Mouse (Mus musculus): ENCODE measurements at regions not wholly inside any gene's neighbourhood (a gene's known extent, or its start where the extent isn't known, plus 50 kb on each side); places are given as distances from the start of the nearest gene placed in this dataset.

DNA sequence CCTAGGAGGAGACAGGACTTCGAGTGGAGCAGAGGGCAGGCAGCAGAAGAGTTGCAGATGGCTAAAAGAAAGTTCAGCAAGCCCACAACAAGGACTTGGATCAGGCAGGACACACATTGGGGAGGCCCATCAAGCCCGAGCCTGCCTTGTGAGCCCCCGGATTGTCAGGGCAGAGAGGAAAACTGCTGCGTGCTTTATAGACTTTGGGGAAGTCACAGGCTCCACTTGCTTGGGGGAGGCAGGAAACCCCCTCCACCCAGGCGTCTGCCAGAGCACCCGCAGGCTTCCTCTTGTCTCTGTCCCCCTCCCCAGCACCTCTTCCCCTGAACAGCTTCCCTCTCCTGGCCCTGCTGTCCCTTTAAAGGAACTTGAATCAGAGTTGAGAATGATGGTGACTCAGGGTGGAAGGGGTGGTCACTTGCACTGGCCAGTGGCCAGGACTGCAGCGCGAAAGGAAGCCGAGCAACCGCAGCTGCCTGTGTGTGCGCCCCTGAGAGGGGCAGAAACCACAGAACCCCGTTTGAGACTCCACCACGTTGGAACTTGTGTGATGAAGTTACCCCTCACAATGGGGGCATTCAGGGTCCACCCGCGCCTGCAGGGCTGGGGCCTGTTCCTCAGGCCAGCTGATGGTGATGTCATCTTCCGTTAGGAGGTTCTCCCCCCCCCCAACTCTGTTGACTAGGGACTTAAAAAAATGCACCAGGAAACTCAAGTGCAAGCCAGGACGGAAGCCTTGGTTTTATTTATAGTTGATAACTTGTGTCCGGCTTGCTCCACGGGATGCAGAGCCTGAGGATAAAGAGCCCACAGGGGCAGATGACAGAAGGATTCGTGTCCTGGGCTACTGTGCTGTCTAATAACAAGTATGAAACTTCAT is 96.4 kb downstream of the 1810010D01Rik start:
- no peak overlapping the region for H3K9ac ChIP-seq (ENCODE audit: insufficient read depth, low read depth, low read length, poor library complexity, severe bottlenecking)
- DNase-seq (ENCODE audit: low read depth, low spot score) = no peak
- no peak overlapping the region for H3K4me3 ChIP-seq (ENCODE audit: insufficient read depth in 1 of 2, low read depth in 1 of 2, low read length in 2 of 2, poor library complexity in 1 of 2, severe bottlenecking in 1 of 2)

DNA sequence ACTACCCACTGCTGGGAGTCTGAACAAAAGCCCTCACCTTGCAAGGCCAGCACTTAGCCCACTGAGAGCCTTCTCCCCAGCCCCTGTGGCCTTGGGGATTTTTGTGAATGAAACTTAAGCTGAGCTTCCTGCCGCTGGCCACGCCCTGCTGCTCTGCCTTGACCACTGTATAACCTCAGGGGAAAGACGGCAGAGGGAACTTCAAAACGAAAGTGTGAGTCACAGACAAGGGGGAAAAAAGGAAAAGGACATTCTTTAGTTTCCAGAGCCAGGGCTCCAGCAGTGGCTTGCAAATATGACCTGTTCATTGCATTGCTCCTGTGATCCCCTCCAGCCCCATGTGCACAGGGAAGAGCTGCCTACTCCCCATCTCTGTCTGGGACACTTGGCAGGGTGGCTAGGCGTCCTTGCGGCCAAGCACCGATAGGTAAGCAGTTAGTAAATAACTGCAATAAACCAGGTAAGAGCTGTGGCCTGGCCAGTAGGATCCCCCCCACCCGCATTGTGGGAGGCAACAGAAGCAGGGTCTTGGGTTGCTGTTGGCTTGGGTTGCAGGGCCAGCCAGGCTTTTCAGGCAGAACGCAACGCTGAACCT is 97.2 kb downstream of the 1810010D01Rik start:
- Histone ChIP-seq H3K27ac (ENCODE audit: insufficient read depth, low read depth, low read length, poor library complexity, severe bottlenecking) (no peak overlapping the region), H3K9ac (ENCODE audit: insufficient read depth, low read depth, low read length, poor library complexity, severe bottlenecking) (no peak overlapping the region), H3K9me3 (ENCODE audit: control insufficient read depth, insufficient read depth, low read depth, low read length) (no peaks in the 10 kb centered on the region), H3K36me3 (ENCODE audit: control insufficient read depth, insufficient read depth, low read length, poor library complexity, severe bottlenecking) (no peaks in the 10 kb centered on the region), H3K4me3 (ENCODE audit: insufficient read depth in 1 of 2, low read depth in 1 of 2, low read length in 2 of 2, poor library complexity in 1 of 2, severe bottlenecking in 1 of 2) (no peak overlapping the region), H3K4me1 (ENCODE audit: control insufficient read depth in 2 of 2, insufficient read depth in 2 of 2, low read length in 2 of 2, poor library complexity in 1 of 2) (peaks cover 2 to 3% of the 10 kb centered on the region in 2 experiments; a peak in 1 of 4 replicates)
- in situ Hi-C loops (cut with MboI; ENCODE audit: low sequenced_read_pairs in 2 of 2, unreplicated experiment in 2 of 2) = loop anchor here in 1 of 2 experiments (10.0 kb wide), 1 partner anchor 176 kb away; the partner anchor contains the start of gene Ccnd1
- no peak for DNase-seq (ENCODE audit: low read depth, low spot score)
- TF ChIP-seq MAFK (IDR thresholded peaks at IDR 0.05; ENCODE audit: insufficient read depth, low read depth, low read length) (no peak), HCFC1 (IDR thresholded peaks at IDR 0.05; ENCODE audit: borderline replicate concordance, insufficient read depth, low read length) (no peak), ZC3H11A (IDR thresholded peaks at IDR 0.05; ENCODE audit: borderline replicate concordance, low read depth, low read length) (no peak), ZNF384 (IDR thresholded peaks at IDR 0.05; ENCODE audit: low read depth, low read length) (no peak), CHD2 (IDR thresholded peaks at IDR 0.05; ENCODE audit: low read depth, low read length) (no peak)

More for the DNA sequence above, 96.4 kb downstream of the 1810010D01Rik start:
- in situ Hi-C loops (cut with MboI; ENCODE audit: low sequenced_read_pairs in 2 of 2, unreplicated experiment in 2 of 2) = loop anchor here in 1 of 2 experiments (10.0 kb wide), 1 partner anchor 177 kb away; the partner anchor contains the start of gene Ccnd1
- TF ChIP-seq HCFC1 (IDR thresholded peaks at IDR 0.05; ENCODE audit: borderline replicate concordance, insufficient read depth, low read length) (no peak), MAFK (IDR thresholded peaks at IDR 0.05; ENCODE audit: insufficient read depth, low read depth, low read length) (no peak), ZC3H11A (IDR thresholded peaks at IDR 0.05; ENCODE audit: borderline replicate concordance, low read depth, low read length) (no peak), ZNF384 (IDR thresholded peaks at IDR 0.05; ENCODE audit: low read depth, low read length) (no peak), CHD2 (IDR thresholded peaks at IDR 0.05; ENCODE audit: low read depth, low read length) (no peak)
- Histone ChIP-seq H3K4me1 (ENCODE audit: control insufficient read depth in 2 of 2, insufficient read depth in 2 of 2, low read length in 2 of 2, poor library complexity in 1 of 2) (peaks cover 2 to 3% of the 10 kb centered on the region in 2 experiments; a peak in 1 of 4 replicates), H3K27ac (ENCODE audit: insufficient read depth, low read depth, low read length, poor library complexity, severe bottlenecking) (no peak overlapping the region), H3K36me3 (ENCODE audit: control insufficient read depth, insufficient read depth, low read length, poor library complexity, severe bottlenecking) (no peaks in the 10 kb centered on the region), H3K9me3 (ENCODE audit: control insufficient read depth, insufficient read depth, low read depth, low read length) (no peaks in the 10 kb centered on the region)

DNA sequence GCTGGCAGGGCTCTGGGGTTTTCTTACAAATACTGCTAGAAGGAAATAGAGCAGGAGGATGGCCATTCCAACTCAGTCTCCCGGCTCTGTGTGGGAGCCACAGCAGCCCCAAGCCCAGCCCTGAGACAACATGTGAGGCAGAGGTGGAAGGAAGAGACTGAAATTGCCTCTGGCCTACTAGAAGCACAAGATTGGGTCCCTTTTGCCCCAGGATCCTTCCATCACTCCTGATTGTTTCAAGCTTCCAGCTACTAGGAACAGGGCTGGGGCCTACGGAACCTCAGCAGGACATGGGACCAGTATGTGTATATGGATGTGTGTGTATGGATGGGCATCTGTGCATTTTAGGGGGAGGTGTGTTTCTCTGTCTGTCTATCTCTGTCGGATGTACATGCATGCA is 97.9 kb downstream of the 1810010D01Rik start:
- Histone ChIP-seq H3K9me3 (ENCODE audit: control insufficient read depth, insufficient read depth, low read depth, low read length) (no peaks in the 10 kb centered on the region), H3K4me1 (ENCODE audit: control insufficient read depth in 2 of 2, insufficient read depth in 2 of 2, low read length in 2 of 2, poor library complexity in 1 of 2) (peaks cover 2 to 3% of the 10 kb centered on the region in 2 experiments; a peak in 1 of 4 replicates), H3K27ac (ENCODE audit: insufficient read depth, low read depth, low read length, poor library complexity, severe bottlenecking) (no peak overlapping the region), H3K9ac (ENCODE audit: insufficient read depth, low read depth, low read length, poor library complexity, severe bottlenecking) (no peak overlapping the region), H3K4me3 (ENCODE audit: insufficient read depth in 1 of 2, low read depth in 1 of 2, low read length in 2 of 2, poor library complexity in 1 of 2, severe bottlenecking in 1 of 2) (no peak overlapping the region), H3K36me3 (ENCODE audit: control insufficient read depth, insufficient read depth, low read length, poor library complexity, severe bottlenecking) (no peaks in the 10 kb centered on the region)
- in situ Hi-C loops (cut with MboI; ENCODE audit: low sequenced_read_pairs in 2 of 2, unreplicated experiment in 2 of 2) = loop anchor here in 1 of 2 experiments (10.0 kb wide), 1 partner anchor 175 kb away; the partner anchor contains the start of gene Ccnd1
- DNase-seq (ENCODE audit: low read depth, low spot score) = no peak
- TF ChIP-seq HCFC1 (IDR thresholded peaks at IDR 0.05; ENCODE audit: borderline replicate concordance, insufficient read depth, low read length) (no peak), MAFK (IDR thresholded peaks at IDR 0.05; ENCODE audit: insufficient read depth, low read depth, low read length) (no peak), ZNF384 (IDR thresholded peaks at IDR 0.05; ENCODE audit: low read depth, low read length) (no peak), ZC3H11A (IDR thresholded peaks at IDR 0.05; ENCODE audit: borderline replicate concordance, low read depth, low read length) (no peak), CHD2 (IDR thresholded peaks at IDR 0.05; ENCODE audit: low read depth, low read length) (no peak)

DNA sequence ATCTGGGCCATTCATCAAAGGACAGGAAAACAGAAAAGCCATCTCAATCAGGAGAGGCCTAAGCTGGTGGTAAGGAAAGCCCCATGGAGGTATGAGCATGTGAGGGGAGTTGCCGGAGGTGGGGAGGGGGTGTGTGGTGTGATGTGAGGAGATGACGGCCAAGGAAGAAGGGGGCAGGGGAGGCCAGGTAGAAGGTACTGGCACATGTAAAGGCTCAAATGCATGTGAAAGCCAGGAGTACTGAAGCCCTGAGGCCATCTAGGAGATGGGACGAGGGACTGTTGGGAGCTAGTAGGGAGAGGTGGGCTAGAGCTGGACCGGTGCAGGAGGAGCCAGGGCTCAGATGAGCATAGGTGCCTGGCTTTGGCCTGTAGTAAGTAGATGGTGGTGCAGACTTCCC is 98.4 kb downstream of the 1810010D01Rik start:
- Histone ChIP-seq H3K4me3 (ENCODE audit: insufficient read depth in 1 of 2, low read depth in 1 of 2, low read length in 2 of 2, poor library complexity in 1 of 2, severe bottlenecking in 1 of 2) (no peak overlapping the region), H3K9ac (ENCODE audit: insufficient read depth, low read depth, low read length, poor library complexity, severe bottlenecking) (no peak overlapping the region), H3K27ac (ENCODE audit: insufficient read depth, low read depth, low read length, poor library complexity, severe bottlenecking) (no peak overlapping the region), H3K9me3 (ENCODE audit: control insufficient read depth, insufficient read depth, low read depth, low read length) (no peaks in the 10 kb centered on the region), H3K4me1 (ENCODE audit: control insufficient read depth in 2 of 2, insufficient read depth in 2 of 2, low read length in 2 of 2, poor library complexity in 1 of 2) (peaks cover 2 to 3% of the 10 kb centered on the region in 2 experiments; a peak in 1 of 4 replicates), H3K36me3 (ENCODE audit: control insufficient read depth, insufficient read depth, low read length, poor library complexity, severe bottlenecking) (no peaks in the 10 kb centered on the region)
- in situ Hi-C loops (cut with MboI; ENCODE audit: low sequenced_read_pairs in 2 of 2, unreplicated experiment in 2 of 2) = no loop called here
- TF ChIP-seq ZC3H11A (IDR thresholded peaks at IDR 0.05; ENCODE audit: borderline replicate concordance, low read depth, low read length) (no peak), HCFC1 (IDR thresholded peaks at IDR 0.05; ENCODE audit: borderline replicate concordance, insufficient read depth, low read length) (no peak), ZNF384 (IDR thresholded peaks at IDR 0.05; ENCODE audit: low read depth, low read length) (no peak), MAFK (IDR thresholded peaks at IDR 0.05; ENCODE audit: insufficient read depth, low read depth, low read length) (no peak), CHD2 (IDR thresholded peaks at IDR 0.05; ENCODE audit: low read depth, low read length) (no peak)
- DNase-seq (ENCODE audit: low read depth, low spot score) = no peak
